Mouse (Mus musculus): ENCODE results near the gene Bbs9.
"Not testable (repeated sequence)": the region's sequence is repeated elsewhere in the genome, so short reads cannot be mapped to it uniquely, and the experiment has no call there.

The Bbs9 gene

DNA sequence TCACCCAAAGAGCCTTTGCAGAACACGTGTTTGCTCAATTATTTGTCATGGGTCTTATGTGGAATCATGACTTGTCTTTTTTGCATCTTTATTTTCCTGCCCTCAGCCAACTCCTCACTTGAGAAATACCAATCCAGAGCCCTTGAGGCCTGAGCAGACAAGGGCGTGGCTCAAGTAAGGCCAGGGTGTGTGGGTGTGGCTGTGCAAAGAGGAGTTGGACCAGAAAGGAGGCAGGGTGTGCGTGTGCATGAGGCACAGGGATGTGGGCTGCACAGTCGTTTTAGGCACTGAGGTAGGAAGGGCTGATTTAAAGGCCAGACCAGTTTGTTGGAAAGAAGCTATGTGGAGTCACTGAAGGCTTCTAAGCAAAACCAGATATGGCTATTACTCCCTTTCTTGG is 373.7 kb downstream of the Bbs9 start:
- DNase-seq (ENCODE audit: low read depth), result no peak

DNA sequence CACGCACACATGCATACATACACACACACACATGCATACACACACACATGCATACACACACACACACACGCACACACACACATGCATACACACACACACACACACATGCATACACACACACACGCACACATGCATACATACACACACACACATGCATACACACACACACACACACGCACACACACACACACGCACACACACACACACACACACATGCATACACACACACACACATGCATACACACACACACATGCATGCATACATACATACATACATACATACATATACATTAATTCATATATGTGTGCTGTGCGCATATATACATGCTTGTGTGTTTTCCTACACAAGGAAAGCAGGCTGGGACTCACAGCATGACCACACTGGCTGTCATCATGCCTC is 393.6 kb downstream of the Bbs9 start:
- DNase-seq (ENCODE audit: low read depth), result not testable (repeated sequence)

DNA sequence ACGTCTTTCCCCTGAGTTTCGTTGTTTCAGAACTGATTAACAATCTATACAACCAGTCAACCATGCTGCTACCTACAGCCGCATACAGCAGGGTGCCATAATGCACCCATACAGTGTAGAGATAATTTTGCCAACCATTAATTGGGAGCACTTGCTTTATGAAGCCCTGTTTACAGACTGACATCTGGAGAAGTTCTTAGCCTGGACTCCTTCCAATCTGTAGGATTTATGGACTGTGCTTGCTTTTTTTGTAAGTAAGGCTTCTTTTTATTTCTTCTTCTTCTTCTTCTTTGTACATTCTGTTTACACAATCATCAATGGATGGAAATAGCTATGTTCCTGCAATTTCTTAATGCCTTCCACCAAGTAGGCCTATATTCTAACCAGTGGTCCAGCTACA is 395.1 kb downstream of the Bbs9 start:
- no peak for DNase-seq (ENCODE audit: low read depth)

DNA sequence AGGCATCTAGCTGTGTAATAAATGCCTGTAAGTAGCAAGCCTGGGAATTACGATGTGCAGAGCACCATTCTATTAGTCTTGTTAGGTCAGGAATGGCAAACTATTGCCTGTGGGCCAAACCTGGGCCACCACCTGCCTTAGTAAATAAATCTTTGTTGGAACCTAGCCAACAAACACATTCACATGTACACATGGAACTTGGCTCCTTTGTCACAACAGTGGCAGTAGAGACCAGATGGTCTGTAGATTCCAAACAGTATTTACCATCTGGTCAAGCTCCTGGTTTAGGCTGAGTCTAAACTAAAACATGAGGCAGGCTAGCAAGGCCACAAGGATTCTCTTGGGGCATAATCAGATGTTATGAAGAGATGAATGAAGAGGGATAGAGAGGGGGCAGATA is 399.7 kb downstream of the Bbs9 start:
- DNase-seq (ENCODE audit: low read depth), result no peak

DNA sequence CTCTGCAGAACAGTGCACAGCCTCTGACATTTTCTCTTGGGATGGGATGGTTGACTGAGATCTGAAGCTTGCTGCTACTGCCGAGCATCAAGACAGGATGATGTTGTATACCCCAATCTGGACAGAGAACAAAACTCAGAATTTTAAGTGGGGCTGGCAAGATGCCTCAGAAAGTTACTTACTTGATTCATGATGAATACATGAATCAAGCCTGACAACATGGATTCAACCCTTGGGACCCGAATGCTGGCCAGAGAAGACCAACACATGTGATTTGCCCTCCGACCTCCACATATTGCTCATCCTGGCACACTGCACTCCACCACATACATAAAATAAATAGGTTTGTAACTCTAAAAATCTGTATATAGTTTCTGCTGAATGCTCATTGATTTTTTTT is 403.8 kb downstream of the Bbs9 start:
- DNase-seq (ENCODE audit: low read depth), result no peak

DNA sequence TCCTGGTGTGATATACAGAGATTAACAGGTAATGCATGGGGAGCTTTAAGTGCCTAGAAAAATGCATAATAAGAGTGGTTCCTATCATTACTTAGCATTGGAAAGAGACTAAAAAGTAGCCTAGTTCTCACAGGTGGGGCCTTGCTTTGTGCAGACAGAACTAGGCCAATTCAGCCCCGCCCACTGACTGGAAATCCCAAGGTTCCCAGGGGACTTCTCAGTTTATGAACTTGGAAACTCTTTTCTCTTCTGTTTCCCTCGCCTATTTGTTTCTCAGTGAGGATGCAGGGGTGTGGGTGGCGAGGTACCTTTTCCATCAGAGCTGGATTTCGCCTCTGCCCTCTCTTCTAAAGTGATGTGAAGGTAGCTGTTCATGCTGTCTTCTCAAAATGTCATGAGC is 410.8 kb downstream of the Bbs9 start:
- no peak for DNase-seq (ENCODE audit: low read depth)

DNA sequence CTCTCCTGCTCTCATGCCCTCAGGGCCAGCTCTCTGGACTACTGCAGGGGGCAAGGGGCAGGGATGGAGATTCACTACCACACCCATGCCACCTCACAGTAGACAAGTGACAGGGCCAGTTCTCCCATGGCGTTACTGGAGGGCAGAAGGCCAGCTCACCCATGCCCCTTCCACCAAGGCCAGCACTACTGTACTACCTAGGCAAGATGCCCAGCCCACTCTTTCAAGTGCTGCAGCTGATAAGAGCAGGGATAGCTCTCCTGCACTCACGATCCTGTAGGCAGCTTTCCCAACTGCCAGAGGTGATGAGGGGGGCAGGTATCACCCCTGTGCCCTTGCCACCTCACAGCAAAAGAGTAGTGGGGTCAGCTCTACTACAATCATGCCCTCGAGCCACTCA is 429.9 kb downstream of the Bbs9 start:
- DNase-seq (ENCODE audit: low read depth), result no peak

DNA sequence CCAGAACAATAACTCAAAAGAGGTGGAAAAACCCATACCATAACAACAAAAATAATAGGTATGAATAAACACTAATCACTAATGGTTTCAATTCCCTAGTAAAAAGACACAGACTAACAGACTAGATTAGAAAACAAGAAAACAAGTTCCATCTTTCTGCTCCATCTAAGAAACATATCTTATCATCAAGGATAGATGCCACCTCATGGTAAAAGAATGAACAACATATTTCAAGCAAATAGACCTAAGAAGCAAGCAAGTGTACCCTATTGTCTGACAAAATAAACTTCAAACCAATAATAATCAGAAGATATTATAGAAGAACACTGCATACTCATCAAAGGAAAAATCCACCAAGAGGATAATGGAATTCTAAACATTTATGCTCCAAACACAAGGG is 441.3 kb downstream of the Bbs9 start:
- no peak for DNase-seq (ENCODE audit: low read depth)

DNA sequence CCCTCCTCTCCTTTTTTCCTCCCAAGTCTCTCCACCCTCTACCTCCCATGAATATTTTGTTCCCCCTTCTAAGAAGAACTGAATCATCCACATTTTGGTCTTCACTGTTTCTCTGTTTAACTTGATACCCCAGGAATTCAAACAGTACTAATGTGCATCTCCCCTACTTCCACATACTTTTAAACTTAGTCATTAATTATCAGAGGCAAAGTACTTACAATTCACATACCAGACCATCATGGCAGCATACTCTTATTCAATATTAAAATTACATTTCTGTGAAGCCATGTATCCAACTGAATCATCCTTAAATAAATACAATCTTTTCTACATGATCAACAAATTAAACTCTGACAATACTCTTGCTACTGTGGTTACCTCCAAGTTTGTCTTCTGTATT is 460.1 kb downstream of the Bbs9 start:
- no peak for DNase-seq (ENCODE audit: low read depth)

Data from c-Kit-positive CD71-negative TER-119-negative erythroid progenitor cells, embryonic 14.5 days (primary cell).